Mouse (Mus musculus): ENCODE measurements around the gene Txndc5.

- TF ChIP-seq CTCF (conservative IDR thresholded peaks at IDR 0.05; ENCODE audit: low read length) (no peak), POU5F1 (IDR thresholded peaks at IDR 0.05; ENCODE audit: borderline replicate concordance, low read length) (no peak)
These were observed 4.8 kb upstream of the Txndc5 start for GRCm38 (mm10) chr13:38533461-38533860.

Measured in E14TG2a.4 (cell line).